Mouse (Mus musculus) embryonic fibroblast, embryonic 13.5 days (primary cell): ENCODE data around the gene Slc5a4a.

ENCODE experiments used
- CTCF ChIP-seq: IDR thresholded peaks from 2 replicates; pipeline ENCODE4 v1.5.1; 2011; ENCODE audit warnings: mild to moderate bottlenecking, control low read depth, low read length, moderate library complexity, borderline replicate concordance; ENCODE audit not compliant: insufficient read depth
- POLR2A ChIP-seq: IDR thresholded peaks from 2 replicates; pipeline ENCODE4 v1.6.1; 2011; ENCODE audit warnings: low read depth, mild to moderate bottlenecking, control low read depth, low read length, moderate library complexity

DNA sequence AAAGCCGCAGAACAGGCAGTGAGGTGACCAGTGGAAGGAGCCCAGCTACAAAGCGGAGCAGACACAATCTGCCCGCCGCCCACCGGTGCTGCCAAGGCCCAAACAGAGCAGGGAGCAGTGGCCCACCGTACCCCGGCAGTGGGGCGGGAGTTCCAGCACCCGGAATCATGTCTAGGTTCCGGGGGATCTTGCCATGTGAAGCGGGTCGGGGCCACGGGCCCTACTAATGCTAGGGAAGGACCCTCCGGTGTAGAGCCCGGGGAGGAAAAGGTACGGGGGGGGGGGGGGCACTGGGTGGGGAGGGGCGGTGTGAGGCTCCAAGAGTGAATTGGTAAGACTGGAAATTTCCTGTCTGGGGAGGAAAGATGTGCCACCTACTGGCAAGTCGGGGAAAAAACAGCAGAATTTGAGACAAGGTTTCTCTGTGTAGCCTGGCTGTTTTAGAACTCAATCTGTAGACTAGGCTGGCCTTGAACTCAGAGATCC lies 56.6 kb downstream of the Slc5a4a start:
- TF ChIP-seq POLR2A = no peak
- TF ChIP-seq CTCF = no peak
